Mouse (Mus musculus) frontal cortex, postnatal 25 days (tissue): ENCODE data around the gene Cmtm3.

Source experiments
- DNase-seq, 2 experiments: peaks; one replicate each; pipeline ENCODE4 v3.0.0; 2022; ENCODE audit warnings: low spot score in 2 of 2

Cmtm3 gene

GRCm38 (mm10) chr8:104342426-104342825, 3.2 kb downstream of the Cmtm3 start:
- DNase-seq, result no peak

GRCm38 (mm10) chr8:104343957-104344356, 4.7 kb downstream of the Cmtm3 start:
- DNase-seq, result peak; percentile 79 to 81

GRCm38 (mm10) chr8:104344622-104345021, 5.4 kb downstream of the Cmtm3 start:
- DNase-seq, result no peak

- no peak for DNase-seq
These were observed 7.5 kb downstream of the Cmtm3 start for GRCm38 (mm10) chr8:104346706-104347105.

- DNase-seq, result no peak
These were observed 9.8 kb downstream of the Cmtm3 start for GRCm38 (mm10) chr8:104348971-104349370.

- no peak for DNase-seq
These were observed 10.8 kb downstream of the Cmtm3 start for GRCm38 (mm10) chr8:104350047-104350446.

- no peak for DNase-seq
These were observed 14.0 kb downstream of the Cmtm3 start for GRCm38 (mm10) chr8:104353186-104353585.

- no peak for DNase-seq
These were observed 15.3 kb downstream of the Cmtm3 start for GRCm38 (mm10) chr8:104354504-104354903.

- no peak for DNase-seq
These were observed 19.4 kb downstream of the Cmtm3 start for GRCm38 (mm10) chr8:104358637-104359036.

GRCm38 (mm10) chr8:104359778-104360456, 20.7 kb downstream of the Cmtm3 start:
- no peak for DNase-seq

GRCm38 (mm10) chr8:104365695-104366094, 26.5 kb downstream of the Cmtm3 start:
- DNase-seq, result no peak

GRCm38 (mm10) chr8:104367398-104367797, 28.2 kb downstream of the Cmtm3 start:
- no peak for DNase-seq

GRCm38 (mm10) chr8:104369591-104369990, 30.4 kb downstream of the Cmtm3 start:
- no peak for DNase-seq

- DNase-seq, result no peak
These were observed 30.9 kb downstream of the Cmtm3 start for GRCm38 (mm10) chr8:104370071-104370470.

GRCm38 (mm10) chr8:104371121-104371520, 31.9 kb downstream of the Cmtm3 start:
- no peak for DNase-seq

- DNase-seq, result no peak
These were observed 34.6 kb downstream of the Cmtm3 start for GRCm38 (mm10) chr8:104373779-104374178.

GRCm38 (mm10) chr8:104374269-104374668, 35.1 kb downstream of the Cmtm3 start:
- no peak for DNase-seq

- no peak for DNase-seq
These were observed 35.9 kb downstream of the Cmtm3 start for GRCm38 (mm10) chr8:104374864-104375846.

- no peak for DNase-seq
These were observed 36.7 kb downstream of the Cmtm3 start for GRCm38 (mm10) chr8:104375959-104376358.

- DNase-seq, result no peak
These were observed 37.5 kb downstream of the Cmtm3 start for GRCm38 (mm10) chr8:104376669-104377068.

- no peak for DNase-seq
These were observed 40.2 kb downstream of the Cmtm3 start for GRCm38 (mm10) chr8:104379301-104379836.

- no peak for DNase-seq
These were observed 41.1 kb downstream of the Cmtm3 start for GRCm38 (mm10) chr8:104380269-104380668.
